Comparison of ENCODE assay signal across 22 mouse cellular contexts in the genomic region with DNA sequence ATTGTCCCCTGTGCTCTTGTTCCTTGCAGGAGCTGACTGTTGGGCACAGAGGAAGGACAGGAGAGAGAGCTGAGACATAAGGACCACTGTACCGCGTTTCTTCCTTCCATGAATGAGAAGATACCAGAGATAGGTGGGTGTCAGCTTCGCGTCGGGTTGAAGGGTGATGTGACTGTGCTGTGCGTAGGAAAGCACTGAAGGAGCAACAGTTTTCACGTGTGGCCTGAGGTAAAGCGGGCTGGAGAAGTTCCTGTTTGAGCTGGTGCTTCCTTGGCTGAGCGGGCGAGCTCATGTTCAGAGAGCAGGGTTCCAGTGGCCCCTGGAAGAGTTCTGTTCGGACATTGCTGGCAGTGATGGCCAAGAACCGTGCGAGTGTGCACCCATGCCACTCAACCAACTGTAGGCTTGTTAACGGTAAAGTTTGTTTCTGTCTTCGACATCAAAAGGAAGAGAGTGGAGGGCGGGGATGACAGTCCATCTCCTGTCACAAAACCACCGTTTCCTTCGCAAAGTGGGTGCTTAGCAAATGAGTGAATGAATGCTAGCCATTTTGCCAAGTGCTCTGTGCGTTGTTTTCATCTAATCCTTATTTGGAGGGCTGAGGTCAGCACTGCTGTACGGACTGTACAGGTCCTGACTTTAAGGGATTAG. TPM values are rescaled to one million over a fixed set of nuclear protein-coding genes. Genes with fewer than 3 reads are reported as not detected.
DNase-seq lines count a peak whose midpoint lies in the region; ATAC-seq and TF ChIP-seq lines count a peak whose summit lies in the region.
"Had no signal": no experiment of that assay in that cellular context is flagged by ENCODE, and none has a peak within 500 bp of the region (broad histone marks: within the 10 kb centered on the region; RNA-seq: fewer than 3 reads in every experiment).

No protein-coding gene starts in this region.

- no peak for TF ChIP-seq POLR2A in kidney, adult 2 months (IDR thresholded peaks at IDR 0.05; ENCODE audit: low read depth, low read length)

- H3K4me3 ChIP-seq in kidney, embryonic 15.5 days (replicated peaks), result no peak overlapping the region
- H3K4me3 ChIP-seq in kidney, embryonic 14.5 days (ENCODE audit: low read length), result no peak overlapping the region
- no peak overlapping the region for H3K4me3 ChIP-seq in hindbrain, embryonic 14.5 days (replicated peaks; ENCODE audit: low read length)
- H3K4me3 ChIP-seq in kidney, adult 2 months (ENCODE audit: insufficient read depth, low read depth, low read length), result no peak overlapping the region
- H3K4me3 ChIP-seq: forebrain, embryonic 15.5 days; intestine, embryonic 15.5 days; limb, embryonic 12.5 days; liver, embryonic 13.5 days; midbrain, embryonic 12.5 days; neural tube, embryonic 13.5 days had no signal

- peak; percentile 64 for DNase-seq in T-cell, adult 2 months (ENCODE audit: low spot score)
- DNase-seq in thymus, postnatal 14 days, result peak; percentile 32
- no peak for DNase-seq in testis, postnatal 14 days (ENCODE audit: low spot score)
- no peak for DNase-seq in hindbrain, embryonic 14.5 days (ENCODE audit: low spot score)
- no peak for DNase-seq in kidney, adult 2 months
- DNase-seq: adrenal gland, postnatal 10 days; cerebellum, postnatal 14 days; embryo, embryonic 11 days; kidney, postnatal 10 days; liver, embryonic 13.5 days; lung, embryonic 14.5 days; lung, postnatal 4 days; right cerebral cortex, postnatal 14 days; spleen, adult 18-20 months had no signal

- ATAC-seq in kidney, embryonic 15.5 days (replicated peaks; ENCODE audit: low FRiP score), result no peak
- ATAC-seq in kidney, embryonic 14.5 days (ENCODE audit: low FRiP score, low TSS enrichment), result no peak
- peak; percentile 36 for ATAC-seq in megakaryocyte, adult 5-6 weeks (ENCODE audit: poor library complexity, severe bottlenecking)
- no peak for ATAC-seq in hindbrain, embryonic 14.5 days (ENCODE audit: low FRiP score)
- ATAC-seq: intestine, embryonic 15.5 days had no signal

- H3K4me1 ChIP-seq in kidney, embryonic 15.5 days, result peaks cover 71% of the 10 kb centered on the region
- peaks cover 44% of the 10 kb centered on the region for H3K4me1 ChIP-seq in kidney, embryonic 14.5 days (ENCODE audit: control insufficient read depth, insufficient read depth, low read length)
- H3K4me1 ChIP-seq in hindbrain, embryonic 14.5 days (replicated peaks; ENCODE audit: control insufficient read depth, insufficient read depth, low read length), result peaks cover 18% of the 10 kb centered on the region
- peaks cover 13% of the 10 kb centered on the region for H3K4me1 ChIP-seq in kidney, adult 2 months (ENCODE audit: control insufficient read depth, insufficient read depth, low read length)

- H3K9me3 ChIP-seq in kidney, embryonic 15.5 days (replicated peaks), result no peaks in the 10 kb centered on the region
- no peaks in the 10 kb centered on the region for H3K9me3 ChIP-seq in kidney, embryonic 14.5 days (ENCODE audit: control insufficient read depth, low read length)
- no peaks in the 10 kb centered on the region for H3K9me3 ChIP-seq in hindbrain, embryonic 14.5 days (ENCODE audit: control insufficient read depth, low read length)
- H3K9me3 ChIP-seq: forebrain, embryonic 15.5 days; intestine, embryonic 15.5 days; limb, embryonic 12.5 days; liver, embryonic 13.5 days; midbrain, embryonic 12.5 days; neural tube, embryonic 13.5 days had no signal

- no peak for TF ChIP-seq CTCF in kidney, adult 2 months (conservative IDR thresholded peaks at IDR 0.05; ENCODE audit: insufficient read depth, insufficient read length, low read depth, low read length)

- WGBS in kidney, embryonic 15.5 days, result 70% methylated on average over 20 of the region's 20 CpGs
- 73% methylated on average over 20 of the region's 20 CpGs for WGBS in kidney, embryonic 14.5 days
- 88% methylated on average over 20 of the region's 20 CpGs for WGBS in hindbrain, embryonic 14.5 days
- 63% methylated on average over 20 of the region's 20 CpGs for WGBS in kidney, adult 2 months

- H3K9ac ChIP-seq in kidney, embryonic 15.5 days, result no peak overlapping the region
- H3K9ac ChIP-seq in kidney, embryonic 14.5 days (ENCODE audit: low read depth, low read length), result no peak overlapping the region
- H3K9ac ChIP-seq in hindbrain, embryonic 14.5 days, result no peak overlapping the region
- H3K9ac ChIP-seq: forebrain, embryonic 15.5 days; intestine, embryonic 15.5 days; limb, embryonic 12.5 days; liver, embryonic 13.5 days; lung, embryonic 14.5 days; midbrain, embryonic 12.5 days; neural tube, embryonic 13.5 days had no signal

- no peak overlapping the region for H3K4me2 ChIP-seq in kidney, embryonic 15.5 days
- H3K4me2 ChIP-seq in kidney, embryonic 14.5 days (replicated peaks; ENCODE audit: low read depth, low read length), result no peak overlapping the region
- H3K4me2 ChIP-seq in hindbrain, embryonic 14.5 days (replicated peaks), result no peak overlapping the region
- H3K4me2 ChIP-seq: forebrain, embryonic 15.5 days; intestine, embryonic 15.5 days; limb, embryonic 12.5 days; liver, embryonic 13.5 days; lung, embryonic 14.5 days; midbrain, embryonic 12.5 days; neural tube, embryonic 13.5 days had no signal

- no peaks in the 10 kb centered on the region for H3K27me3 ChIP-seq in kidney, embryonic 15.5 days
- no peaks in the 10 kb centered on the region for H3K27me3 ChIP-seq in kidney, embryonic 14.5 days (ENCODE audit: control insufficient read depth, insufficient read depth, low read length)
- H3K27me3 ChIP-seq in hindbrain, embryonic 14.5 days (ENCODE audit: control insufficient read depth, insufficient read depth, low read length), result 0 out of 2 replicates have a peak, but pooled peaks cover 5% of the 10 kb centered on the region
- no peaks in the 10 kb centered on the region for H3K27me3 ChIP-seq in kidney, adult 2 months (replicated peaks; ENCODE audit: control insufficient read depth, insufficient read depth, low read length)
- H3K27me3 ChIP-seq: forebrain, embryonic 15.5 days; intestine, embryonic 15.5 days; limb, embryonic 12.5 days had no signal

- 0 out of 2 replicates have a peak overlapping the region, but pooled peaks have one; percentile 3 for H3K27ac ChIP-seq in kidney, embryonic 15.5 days
- no peak overlapping the region for H3K27ac ChIP-seq in kidney, embryonic 14.5 days (ENCODE audit: low read depth, low read length)
- H3K27ac ChIP-seq in hindbrain, embryonic 14.5 days, result no peak overlapping the region
- no peak overlapping the region for H3K27ac ChIP-seq in kidney, adult 2 months (ENCODE audit: insufficient read depth, low read depth, low read length)
- H3K27ac ChIP-seq: forebrain, embryonic 15.5 days; intestine, embryonic 15.5 days; limb, embryonic 12.5 days; liver, embryonic 13.5 days; midbrain, embryonic 12.5 days; neural tube, embryonic 13.5 days had no signal

- H3K36me3 ChIP-seq in kidney, embryonic 15.5 days, result peaks cover 14% of the 10 kb centered on the region
- no peaks in the 10 kb centered on the region for H3K36me3 ChIP-seq in kidney, embryonic 14.5 days (ENCODE audit: control insufficient read depth, insufficient read depth, low read length)
- H3K36me3 ChIP-seq in hindbrain, embryonic 14.5 days (replicated peaks; ENCODE audit: control insufficient read depth, insufficient read depth), result no peaks in the 10 kb centered on the region
- H3K36me3 ChIP-seq in kidney, adult 2 months (ENCODE audit: control insufficient read depth, insufficient read depth, low read length), result no peaks in the 10 kb centered on the region
- H3K36me3 ChIP-seq: forebrain, embryonic 15.5 days; intestine, embryonic 15.5 days; liver, embryonic 13.5 days; midbrain, embryonic 12.5 days; neural tube, embryonic 13.5 days had no signal

RNA-seq across cellular contexts. Expression of gene Tanc1, which starts 35.0 kb away (rescaled TPM):
- 50.2 and 58.3 TPM in 2 replicates for polyA plus RNA-seq in kidney, embryonic 15.5 days (2015; fragmentation: Nextera tagmentation; extraction: Ambion mirVana)
- 31.3 and 43.8 TPM in 2 replicates for polyA plus RNA-seq in kidney, embryonic 14.5 days (2014; fragmentation: Nextera tagmentation; extraction: Ambion mirVana)
- 1.2 and 1.7 TPM in 2 replicates for total RNA-seq in megakaryocyte, adult 5-6 weeks (2015)
- 1.7 and 5.7 TPM in 2 replicates for total RNA-seq in megakaryocyte, adult 5-6 weeks (2017)
- polyA plus RNA-seq in hindbrain, embryonic 14.5 days (2014; fragmentation: Nextera tagmentation; extraction: Ambion mirVana), result 6.5 and 7.9 TPM in 2 replicates
- polyA plus RNA-seq in kidney, adult 2 months (2012; rRNA removed), result 24.0 and 29.5 TPM in 2 replicates

Comparison
In these comparisons a context has a peak if more than half of its experiments do, and no peak if none do; other contexts are left out.
1. DNase-seq: peak in T-cell, adult 2 months (single experiment) and thymus, postnatal 14 days (single experiment); none in testis, postnatal 14 days (single experiment), hindbrain, embryonic 14.5 days (single experiment) and kidney, adult 2 months (single experiment).